Mouse (Mus musculus) cerebellum, adult 2 months (tissue): ENCODE results near the gene Prkag2.
A peak's percentile ranks its signal among the peaks of the same experiment; 100 is the strongest.

Source experiments
- CTCF ChIP-seq: fragments of 200-500 bp; IDR thresholded peaks from 2 replicates; pipeline ENCODE4 v1.5.1; 2011; ENCODE audit warnings: low read depth, mild to moderate bottlenecking, control low read depth, low read length, moderate library complexity, borderline replicate concordance; ENCODE audit not compliant: insufficient read depth
- POLR2A ChIP-seq: fragments of 200-500 bp; IDR thresholded peaks from 2 replicates; pipeline ENCODE4 v1.6.1; 2011; ENCODE audit warnings: low read length, control low read depth, borderline replicate concordance; ENCODE audit not compliant: insufficient read depth

GRCm38 (mm10) chr5:24985434-24986176 is 114.8 kb downstream of the Prkag2 start:
- TF ChIP-seq CTCF (no peak), POLR2A (peak; percentile 40; the same call in 1 of the 2 replicates)
